Mouse (Mus musculus): ENCODE data around the gene Sf3a3. TPM values are rescaled to one million over a fixed set of nuclear protein-coding genes. Genes with fewer than 3 reads are reported as not detected.

The Sf3a3 gene
- polyA plus RNA-seq, 1 experiment from 2014 or later: 45.7 TPM

DNA sequence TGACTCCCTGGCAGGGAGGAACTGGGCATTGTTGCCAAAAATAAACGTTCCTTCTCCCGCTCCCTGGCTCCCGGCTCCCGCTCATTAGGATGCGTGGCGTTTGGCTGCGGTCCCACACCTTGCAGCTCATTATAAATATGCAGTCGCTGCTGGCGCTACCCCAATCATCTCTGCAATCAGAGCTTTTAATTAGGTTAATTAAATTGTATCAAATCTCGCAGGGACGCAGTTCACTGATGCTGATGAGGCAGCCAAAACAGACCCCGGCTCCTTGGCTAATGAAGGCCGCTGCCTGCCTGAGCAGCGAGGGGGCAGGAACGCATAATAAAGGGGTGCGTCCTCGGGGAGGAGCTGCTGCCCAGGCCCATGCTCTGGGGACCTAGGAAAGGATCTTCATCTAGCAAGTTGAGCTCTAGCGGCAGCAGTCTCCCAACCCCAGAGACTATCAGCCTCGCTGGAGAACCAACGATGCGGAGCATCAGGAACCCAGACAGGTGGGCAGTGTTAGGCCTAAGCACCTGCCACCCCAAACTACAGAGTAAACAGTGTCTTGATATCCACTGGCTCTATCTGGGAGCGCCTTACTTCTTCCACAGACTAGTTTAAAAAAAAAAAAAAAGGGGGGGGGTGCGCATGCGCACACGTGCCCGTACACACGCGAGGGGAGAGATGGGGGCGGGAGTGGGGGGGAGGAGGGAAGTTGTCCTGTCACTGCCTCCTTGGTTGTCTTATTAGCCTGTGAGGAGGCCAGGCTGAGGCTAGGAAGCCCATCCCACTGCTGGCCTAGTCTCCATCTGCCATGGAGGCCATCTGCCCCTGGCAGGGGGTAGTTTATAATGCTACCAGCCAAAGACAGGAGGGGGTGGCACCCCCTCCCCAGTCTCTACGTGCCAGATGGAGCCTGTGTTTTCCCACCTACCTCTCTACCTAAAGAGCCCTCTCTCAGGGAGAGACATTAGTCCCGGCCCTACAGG is 41.9 kb upstream of the Sf3a3 start:
- no peaks in the 10 kb centered on the region for H3K4me1 ChIP-seq (replicated peaks; ENCODE audit: control insufficient read depth, insufficient read depth, low read length)
- H3K9ac ChIP-seq (ENCODE audit: low read depth, low read length): no peak overlapping the region
- no peak overlapping the region for H3K27ac ChIP-seq (ENCODE audit: low read depth, low read length)
- H3K9me3 ChIP-seq (ENCODE audit: control insufficient read depth): no peaks in the 10 kb centered on the region
- WGBS: 8% methylated on average over 30 of the region's 31 CpGs
- no peak overlapping the region for H3K4me3 ChIP-seq (ENCODE audit: low read depth, low read length)
- no peak for TF ChIP-seq CTCF (IDR thresholded peaks at IDR 0.05; ENCODE audit: low read depth)
- H3K27me3 ChIP-seq (replicated peaks; ENCODE audit: control insufficient read depth, insufficient read depth, low read length): peaks cover 18% of the 10 kb centered on the region
- no peak overlapping the region for H3K4me2 ChIP-seq (replicated peaks; ENCODE audit: low read depth)
- H3K36me3 ChIP-seq (ENCODE audit: control insufficient read depth, insufficient read depth): peaks cover 10% of the 10 kb centered on the region
- no peak for ATAC-seq

DNA sequence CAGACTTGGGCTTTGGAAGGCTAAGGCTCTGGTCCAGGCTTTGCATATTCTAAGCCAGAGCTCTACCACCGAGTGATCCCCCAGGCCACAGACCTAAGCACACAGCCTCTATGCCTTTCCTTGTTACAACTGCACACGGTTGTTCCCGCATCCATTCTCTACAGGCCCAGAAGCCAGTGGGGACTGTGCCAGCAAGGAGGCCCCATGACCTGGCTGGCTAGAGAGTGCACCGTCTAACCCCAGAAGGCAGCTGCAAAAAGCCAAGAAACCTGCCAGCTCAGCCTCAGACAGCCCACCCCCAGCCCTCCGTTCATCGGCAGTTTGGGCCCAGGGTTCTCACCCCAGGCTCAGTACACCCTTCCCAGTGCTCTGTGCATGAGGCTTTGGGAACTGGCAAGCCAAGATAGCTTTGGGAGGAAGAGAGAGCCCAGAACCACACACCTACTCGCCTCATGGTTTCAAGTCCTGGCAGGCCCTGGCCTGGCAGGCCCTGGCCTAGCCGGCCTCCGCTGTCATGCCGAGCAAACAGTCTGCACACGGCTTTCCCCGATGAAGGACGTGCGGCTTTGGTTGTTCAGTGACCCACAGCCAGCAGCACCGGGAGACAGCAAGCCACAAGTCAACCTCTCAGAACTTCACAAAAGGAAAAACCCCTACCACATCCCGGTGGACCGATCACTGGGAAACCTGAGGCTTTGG is 40.1 kb upstream of the Sf3a3 start:
- Histone ChIP-seq H3K27me3 (replicated peaks; ENCODE audit: control insufficient read depth, insufficient read depth, low read length) (peaks cover 14% of the 10 kb centered on the region), H3K9me3 (ENCODE audit: control insufficient read depth) (no peaks in the 10 kb centered on the region), H3K4me2 (replicated peaks; ENCODE audit: low read depth) (no peak overlapping the region), H3K36me3 (ENCODE audit: control insufficient read depth, insufficient read depth) (peaks cover 26% of the 10 kb centered on the region), H3K4me3 (ENCODE audit: low read depth, low read length) (no peak overlapping the region), H3K27ac (ENCODE audit: low read depth, low read length) (no peak overlapping the region), H3K9ac (ENCODE audit: low read depth, low read length) (no peak overlapping the region), H3K4me1 (replicated peaks; ENCODE audit: control insufficient read depth, insufficient read depth, low read length) (no peaks in the 10 kb centered on the region)
- ATAC-seq: no peak
- 74% methylated on average over 17 of the region's 17 CpGs for WGBS
- TF ChIP-seq CTCF (IDR thresholded peaks at IDR 0.05; ENCODE audit: low read depth): no peak

DNA sequence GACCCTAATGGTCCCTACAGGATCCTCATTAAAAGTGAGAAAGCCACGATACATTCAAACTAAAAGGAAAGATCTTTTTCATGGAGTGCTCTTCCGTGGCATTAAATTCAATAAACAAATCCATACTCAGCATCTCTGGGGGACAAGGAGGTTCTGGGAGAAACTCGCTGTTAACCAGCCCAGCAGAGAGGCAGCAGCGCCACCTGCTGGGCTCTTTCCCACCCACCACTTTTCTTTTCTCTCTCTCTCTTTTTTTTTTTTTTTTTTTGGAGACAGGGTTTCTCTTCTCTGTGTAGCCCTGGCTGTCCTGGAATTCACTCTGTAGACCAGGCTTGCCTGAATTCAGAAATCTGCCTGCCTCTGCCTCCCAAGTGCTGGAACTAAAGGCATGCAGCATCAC is 39.5 kb upstream of the Sf3a3 start:
- H3K27me3 ChIP-seq (replicated peaks; ENCODE audit: control insufficient read depth, insufficient read depth, low read length): peaks cover 14% of the 10 kb centered on the region
- WGBS: 5% methylated on average over 4 of the region's 4 CpGs
- H3K9me3 ChIP-seq (ENCODE audit: control insufficient read depth): no peaks in the 10 kb centered on the region
- no peak overlapping the region for H3K27ac ChIP-seq (ENCODE audit: low read depth, low read length)
- TF ChIP-seq CTCF (IDR thresholded peaks at IDR 0.05; ENCODE audit: low read depth): peak; percentile 88
- no peak overlapping the region for H3K4me2 ChIP-seq (replicated peaks; ENCODE audit: low read depth)
- H3K9ac ChIP-seq (ENCODE audit: low read depth, low read length): no peak overlapping the region
- no peaks in the 10 kb centered on the region for H3K4me1 ChIP-seq (replicated peaks; ENCODE audit: control insufficient read depth, insufficient read depth, low read length)
- no peak; the same call in 1 of the 2 replicates for ATAC-seq
- no peak overlapping the region for H3K4me3 ChIP-seq (ENCODE audit: low read depth, low read length)
- H3K36me3 ChIP-seq (ENCODE audit: control insufficient read depth, insufficient read depth): peaks cover 31% of the 10 kb centered on the region

DNA sequence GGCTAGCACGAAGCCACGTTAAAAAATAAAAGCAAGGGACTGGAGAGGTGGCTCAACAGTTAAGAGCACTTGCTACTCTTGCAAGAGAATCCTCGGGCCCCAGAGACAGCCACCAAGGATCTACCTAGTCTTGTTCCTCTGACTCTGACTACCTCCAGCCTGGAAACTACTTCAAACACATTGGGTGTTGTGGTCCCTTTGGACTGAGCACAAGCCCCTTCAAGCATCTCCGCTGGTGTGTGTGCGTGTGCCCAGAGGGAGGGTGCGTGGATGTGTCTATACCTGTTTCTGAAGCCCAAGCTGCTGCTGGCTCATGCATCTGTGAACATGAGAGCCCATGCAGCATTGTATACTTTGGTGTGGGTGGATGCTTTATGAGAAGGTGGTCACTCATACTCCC is 38.6 kb upstream of the Sf3a3 start:
- Histone ChIP-seq H3K4me1 (replicated peaks; ENCODE audit: control insufficient read depth, insufficient read depth, low read length) (no peaks in the 10 kb centered on the region), H3K27ac (ENCODE audit: low read depth, low read length) (no peak overlapping the region), H3K36me3 (ENCODE audit: control insufficient read depth, insufficient read depth) (peaks cover 39% of the 10 kb centered on the region), H3K9ac (ENCODE audit: low read depth, low read length) (no peak overlapping the region), H3K9me3 (ENCODE audit: control insufficient read depth) (no peaks in the 10 kb centered on the region), H3K4me3 (ENCODE audit: low read depth, low read length) (no peak overlapping the region), H3K27me3 (replicated peaks; ENCODE audit: control insufficient read depth, insufficient read depth, low read length) (peaks cover 9% of the 10 kb centered on the region), H3K4me2 (replicated peaks; ENCODE audit: low read depth) (no peak overlapping the region)
- ATAC-seq: no peak
- TF ChIP-seq CTCF (IDR thresholded peaks at IDR 0.05; ENCODE audit: low read depth): no peak
- 89% methylated on average over 6 of the region's 6 CpGs for WGBS

DNA sequence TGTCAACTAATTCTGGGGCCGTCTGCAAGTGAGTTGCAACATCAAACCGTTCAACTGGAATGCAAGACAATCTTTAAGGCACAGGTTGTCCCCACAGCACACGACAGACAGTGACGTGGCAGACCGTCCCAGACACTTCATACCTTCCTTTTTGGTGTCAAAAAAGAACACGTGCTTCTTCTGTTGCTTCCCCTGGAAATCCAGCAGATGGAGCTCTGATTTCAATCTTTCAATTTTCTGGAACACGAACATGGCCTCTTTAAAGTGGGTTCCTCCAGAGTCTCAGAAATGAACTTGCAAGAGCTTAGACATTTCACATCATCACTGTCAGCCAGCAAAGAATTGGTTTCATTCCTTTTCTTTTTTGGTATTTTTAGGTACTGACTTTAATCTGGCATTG is 32.3 kb upstream of the Sf3a3 start:
- Histone ChIP-seq H3K27ac (ENCODE audit: low read depth, low read length) (no peak overlapping the region), H3K36me3 (ENCODE audit: control insufficient read depth, insufficient read depth) (peaks cover 58% of the 10 kb centered on the region), H3K9me3 (ENCODE audit: control insufficient read depth) (no peaks in the 10 kb centered on the region), H3K4me1 (replicated peaks; ENCODE audit: control insufficient read depth, insufficient read depth, low read length) (no peaks in the 10 kb centered on the region), H3K4me3 (ENCODE audit: low read depth, low read length) (no peak overlapping the region), H3K27me3 (replicated peaks; ENCODE audit: control insufficient read depth, insufficient read depth, low read length) (no peaks in the 10 kb centered on the region), H3K9ac (ENCODE audit: low read depth, low read length) (no peak overlapping the region), H3K4me2 (replicated peaks; ENCODE audit: low read depth) (no peak overlapping the region)
- peak; percentile 73 for TF ChIP-seq CTCF (IDR thresholded peaks at IDR 0.05; ENCODE audit: low read depth)
- 52% methylated on average over 7 of the region's 7 CpGs for WGBS
- no peak for ATAC-seq

DNA sequence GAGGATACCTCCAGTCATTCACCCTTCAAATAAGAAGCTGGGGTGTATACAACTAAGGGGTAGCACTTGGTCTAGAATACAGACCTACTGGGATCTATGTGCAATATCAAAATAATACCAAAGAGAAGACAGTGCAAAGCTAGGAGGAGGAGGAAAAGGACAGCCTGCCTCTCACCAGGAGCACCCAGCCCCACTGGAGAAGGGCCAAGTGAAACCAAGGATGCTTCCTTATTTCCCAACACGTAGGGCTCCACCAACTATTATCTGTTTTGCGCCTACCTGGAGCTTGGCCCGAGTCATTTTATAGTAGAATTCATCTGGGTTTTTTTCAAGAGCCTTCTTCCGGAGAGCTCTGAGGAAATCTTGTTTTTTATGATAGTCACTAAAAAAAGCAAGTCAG is 31.1 kb upstream of the Sf3a3 start:
- Histone ChIP-seq H3K27me3 (replicated peaks; ENCODE audit: control insufficient read depth, insufficient read depth, low read length) (no peaks in the 10 kb centered on the region), H3K4me2 (replicated peaks; ENCODE audit: low read depth) (no peak overlapping the region), H3K9ac (ENCODE audit: low read depth, low read length) (no peak overlapping the region), H3K36me3 (ENCODE audit: control insufficient read depth, insufficient read depth) (peaks cover 54% of the 10 kb centered on the region), H3K27ac (ENCODE audit: low read depth, low read length) (no peak overlapping the region), H3K4me3 (ENCODE audit: low read depth, low read length) (no peak overlapping the region), H3K4me1 (replicated peaks; ENCODE audit: control insufficient read depth, insufficient read depth, low read length) (no peaks in the 10 kb centered on the region), H3K9me3 (ENCODE audit: control insufficient read depth) (no peaks in the 10 kb centered on the region)
- no peak for TF ChIP-seq CTCF (IDR thresholded peaks at IDR 0.05; ENCODE audit: low read depth)
- no peak for ATAC-seq
- 63% methylated on average over 4 of the region's 4 CpGs for WGBS

All from intestine, postnatal 0 days (tissue).